Mouse (Mus musculus): ENCODE measurements around the gene Aadat. TPM values are rescaled to one million over a fixed set of nuclear protein-coding genes. Genes with fewer than 3 reads are reported as not detected.
"Not testable (repeated sequence)": the region's sequence is repeated elsewhere in the genome, so short reads cannot be mapped to it uniquely, and the experiment has no call there.

Aadat gene
- 0.29 and 0.69 TPM in 2 replicates for polyA plus RNA-seq (2014; fragmentation: Nextera tagmentation; extraction: Ambion mirVana)

GRCm38 (mm10) chr8:60505653-60506521 is at the start of gene Aadat:
TSS of gene Aadat (plus strand) at chr8:60505932.
- no peaks in the 10 kb centered on the region for H3K9me3 ChIP-seq (ENCODE audit: control insufficient read depth, low read depth, low read length)
- peak within 1 kb of the TSS; percentile 46 for H3K4me3 ChIP-seq (ENCODE audit: low read depth, low read length)
- no peak within 1 kb of the TSS for H3K27ac ChIP-seq (ENCODE audit: low read length)
- peak within 1 kb of the TSS; percentile 92 for H3K4me2 ChIP-seq (replicated peaks; ENCODE audit: low read depth, low read length)
- H3K27me3 ChIP-seq (ENCODE audit: control insufficient read depth, insufficient read depth, low read length) = no peaks in the 10 kb centered on the region
- peak within 1 kb of the TSS; percentile 26; the same call in 1 of the 2 replicates for H3K9ac ChIP-seq (replicated peaks; ENCODE audit: low read depth, low read length)
- ATAC-seq (ENCODE audit: insufficient number of reproducible peaks, insufficient read depth, low FRiP score, low read depth) = peak; percentile 91; the same call in 1 of the 2 replicates
- no peaks in the 10 kb centered on the region for H3K4me1 ChIP-seq (ENCODE audit: control insufficient read depth, insufficient read depth, low read length)
- WGBS = 1% methylated on average over 25 of the region's 25 CpGs
- H3K36me3 ChIP-seq (ENCODE audit: control insufficient read depth, insufficient read depth, low read length) = no peaks in the 10 kb centered on the region

- WGBS = 38% methylated on average over 15 of the region's 15 CpGs
- no peaks in the 10 kb centered on the region for H3K4me1 ChIP-seq (ENCODE audit: control insufficient read depth, insufficient read depth, low read length)
- no peak overlapping the region for H3K4me3 ChIP-seq (ENCODE audit: low read depth, low read length)
- no peaks in the 10 kb centered on the region for H3K36me3 ChIP-seq (ENCODE audit: control insufficient read depth, insufficient read depth, low read length)
- H3K9ac ChIP-seq (replicated peaks; ENCODE audit: low read depth, low read length) = no peak overlapping the region
- ATAC-seq (ENCODE audit: insufficient number of reproducible peaks, insufficient read depth, low FRiP score, low read depth) = no peak
- no peaks in the 10 kb centered on the region for H3K9me3 ChIP-seq (ENCODE audit: control insufficient read depth, low read depth, low read length)
- H3K27ac ChIP-seq (ENCODE audit: low read length) = no peak overlapping the region
- no peak overlapping the region for H3K4me2 ChIP-seq (replicated peaks; ENCODE audit: low read depth, low read length)
- H3K27me3 ChIP-seq (ENCODE audit: control insufficient read depth, insufficient read depth, low read length) = no peaks in the 10 kb centered on the region
Measured at GRCm38 (mm10) chr8:60466686-60467335, 38.9 kb upstream of the Aadat start.

GRCm38 (mm10) chr8:60490147-60490546 is 15.6 kb upstream of the Aadat start:
- Histone ChIP-seq H3K27me3 (ENCODE audit: control insufficient read depth, insufficient read depth, low read length) (no peaks in the 10 kb centered on the region), H3K36me3 (ENCODE audit: control insufficient read depth, insufficient read depth, low read length) (no peaks in the 10 kb centered on the region), H3K4me1 (ENCODE audit: control insufficient read depth, insufficient read depth, low read length) (no peaks in the 10 kb centered on the region), H3K9me3 (ENCODE audit: control insufficient read depth, low read depth, low read length) (no peaks in the 10 kb centered on the region), H3K27ac (ENCODE audit: low read length) (no peak overlapping the region), H3K9ac (replicated peaks; ENCODE audit: low read depth, low read length) (no peak overlapping the region), H3K4me3 (ENCODE audit: low read depth, low read length) (no peak overlapping the region), H3K4me2 (replicated peaks; ENCODE audit: low read depth, low read length) (no peak overlapping the region)
- ATAC-seq (ENCODE audit: insufficient number of reproducible peaks, insufficient read depth, low FRiP score, low read depth) = no peak
- WGBS = 74% methylated on average over 2 of the region's 2 CpGs

- 91% methylated on average over 2 of the region's 2 CpGs for WGBS
- no peak for ATAC-seq (ENCODE audit: insufficient number of reproducible peaks, insufficient read depth, low FRiP score, low read depth)
Measured at GRCm38 (mm10) chr8:60491871-60492270, 13.9 kb upstream of the Aadat start.

GRCm38 (mm10) chr8:60492471-60492870 is 13.3 kb upstream of the Aadat start:
- ATAC-seq (ENCODE audit: insufficient number of reproducible peaks, insufficient read depth, low FRiP score, low read depth) = no peak
- no peak overlapping the region for H3K27ac ChIP-seq (ENCODE audit: low read length)
- 68% methylated on average over 3 of the region's 3 CpGs for WGBS
- H3K4me1 ChIP-seq (ENCODE audit: control insufficient read depth, insufficient read depth, low read length) = no peaks in the 10 kb centered on the region
- H3K36me3 ChIP-seq (ENCODE audit: control insufficient read depth, insufficient read depth, low read length) = no peaks in the 10 kb centered on the region
- H3K4me3 ChIP-seq (ENCODE audit: low read depth, low read length) = no peak overlapping the region
- no peak overlapping the region for H3K9ac ChIP-seq (replicated peaks; ENCODE audit: low read depth, low read length)
- no peaks in the 10 kb centered on the region for H3K9me3 ChIP-seq (ENCODE audit: control insufficient read depth, low read depth, low read length)
- H3K27me3 ChIP-seq (ENCODE audit: control insufficient read depth, insufficient read depth, low read length) = no peaks in the 10 kb centered on the region
- H3K4me2 ChIP-seq (replicated peaks; ENCODE audit: low read depth, low read length) = no peak overlapping the region

More at GRCm38 (mm10) chr8:60491871-60492270, 13.9 kb upstream of the Aadat start:
- H3K4me1 ChIP-seq (ENCODE audit: control insufficient read depth, insufficient read depth, low read length) = no peaks in the 10 kb centered on the region
- H3K36me3 ChIP-seq (ENCODE audit: control insufficient read depth, insufficient read depth, low read length) = no peaks in the 10 kb centered on the region
- no peak overlapping the region for H3K9ac ChIP-seq (replicated peaks; ENCODE audit: low read depth, low read length)
- H3K4me2 ChIP-seq (replicated peaks; ENCODE audit: low read depth, low read length) = no peak overlapping the region
- H3K9me3 ChIP-seq (ENCODE audit: control insufficient read depth, low read depth, low read length) = no peaks in the 10 kb centered on the region
- no peak overlapping the region for H3K27ac ChIP-seq (ENCODE audit: low read length)
- H3K27me3 ChIP-seq (ENCODE audit: control insufficient read depth, insufficient read depth, low read length) = no peaks in the 10 kb centered on the region
- no peak overlapping the region for H3K4me3 ChIP-seq (ENCODE audit: low read depth, low read length)

- H3K36me3 ChIP-seq (ENCODE audit: control insufficient read depth, insufficient read depth, low read length) = no peaks in the 10 kb centered on the region
- H3K4me3 ChIP-seq (ENCODE audit: low read depth, low read length) = no peak overlapping the region
- H3K9me3 ChIP-seq (ENCODE audit: control insufficient read depth, low read depth, low read length) = no peaks in the 10 kb centered on the region
- no peaks in the 10 kb centered on the region for H3K27me3 ChIP-seq (ENCODE audit: control insufficient read depth, insufficient read depth, low read length)
- H3K4me2 ChIP-seq (replicated peaks; ENCODE audit: low read depth, low read length) = no peak overlapping the region
- no peaks in the 10 kb centered on the region for H3K4me1 ChIP-seq (ENCODE audit: control insufficient read depth, insufficient read depth, low read length)
- no peak overlapping the region for H3K27ac ChIP-seq (ENCODE audit: low read length)
- no peak overlapping the region for H3K9ac ChIP-seq (replicated peaks; ENCODE audit: low read depth, low read length)
- no peak for ATAC-seq (ENCODE audit: insufficient number of reproducible peaks, insufficient read depth, low FRiP score, low read depth)
- WGBS = 86% methylated on average over 11 of the region's 11 CpGs
Measured at GRCm38 (mm10) chr8:60494606-60495005, 11.1 kb upstream of the Aadat start.

GRCm38 (mm10) chr8:60495046-60495445 is 10.7 kb upstream of the Aadat start:
- not testable (repeated sequence) for H3K4me3 ChIP-seq (ENCODE audit: low read depth, low read length); H3K4me1 ChIP-seq (ENCODE audit: control insufficient read depth, insufficient read depth, low read length); H3K27ac ChIP-seq (ENCODE audit: low read length); ATAC-seq (ENCODE audit: insufficient number of reproducible peaks, insufficient read depth, low FRiP score, low read depth); H3K27me3 ChIP-seq (ENCODE audit: control insufficient read depth, insufficient read depth, low read length); H3K36me3 ChIP-seq (ENCODE audit: control insufficient read depth, insufficient read depth, low read length); H3K4me2 ChIP-seq (replicated peaks; ENCODE audit: low read depth, low read length); H3K9ac ChIP-seq (replicated peaks; ENCODE audit: low read depth, low read length); H3K9me3 ChIP-seq (ENCODE audit: control insufficient read depth, low read depth, low read length)
- WGBS = 77% methylated on average over 2 of the region's 2 CpGs

GRCm38 (mm10) chr8:60503098-60503497 is 2.6 kb upstream of the Aadat start, which contains the start of gene Gm10283:
TSS of gene Gm10283 (minus strand) at chr8:60503198.
- H3K27ac ChIP-seq (ENCODE audit: low read length) = no peak within 1 kb of the TSS

More at GRCm38 (mm10) chr8:60503098-60503497, 2.6 kb upstream of the Aadat start, which contains the start of gene Gm10283:
- Histone ChIP-seq H3K9me3 (ENCODE audit: control insufficient read depth, low read depth, low read length) (no peaks in the 10 kb centered on the region), H3K36me3 (ENCODE audit: control insufficient read depth, insufficient read depth, low read length) (no peaks in the 10 kb centered on the region), H3K4me3 (ENCODE audit: low read depth, low read length) (no peak within 1 kb of the TSS), H3K9ac (replicated peaks; ENCODE audit: low read depth, low read length) (no peak within 1 kb of the TSS), H3K27me3 (ENCODE audit: control insufficient read depth, insufficient read depth, low read length) (no peaks in the 10 kb centered on the region), H3K4me1 (ENCODE audit: control insufficient read depth, insufficient read depth, low read length) (no peaks in the 10 kb centered on the region), H3K4me2 (replicated peaks; ENCODE audit: low read depth, low read length) (no peak within 1 kb of the TSS)
- ATAC-seq (ENCODE audit: insufficient number of reproducible peaks, insufficient read depth, low FRiP score, low read depth) = no peak
- WGBS = 13% methylated on average over 2 of the region's 2 CpGs
